Mouse (Mus musculus) MEL-GATA-1-ER (cell line): Measurements from ENCODE around the gene Prpf40a.
A peak's percentile ranks its signal among the peaks of the same experiment; 100 is the strongest.

Source experiments
- DNase-seq: peaks from one replicate; pipeline ENCODE4 v3.0.0-alpha.2; 2012; ENCODE audit warnings: low read depth; ENCODE audit errors: extremely low read depth

The Prpf40a gene

DNA sequence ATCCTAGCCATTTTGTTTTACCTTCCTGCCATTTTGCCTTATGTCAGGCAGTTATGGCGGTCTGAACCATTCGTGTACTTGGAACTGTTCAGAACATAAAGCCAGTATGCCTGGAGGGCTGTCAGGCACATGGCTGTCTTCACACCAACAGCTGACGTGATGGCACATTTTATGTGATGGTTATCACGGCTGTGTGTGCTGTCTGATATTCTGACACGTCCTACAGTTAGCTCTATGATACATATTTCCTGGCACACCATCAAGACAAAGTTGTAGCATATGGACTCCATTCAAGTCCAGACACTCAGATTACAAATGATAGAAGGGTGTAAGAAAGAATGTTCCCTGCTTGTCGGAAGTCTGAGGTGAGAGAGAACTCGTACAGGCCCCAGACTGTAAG lies 85.0 kb downstream of the Prpf40a start:
- no peak for DNase-seq

DNA sequence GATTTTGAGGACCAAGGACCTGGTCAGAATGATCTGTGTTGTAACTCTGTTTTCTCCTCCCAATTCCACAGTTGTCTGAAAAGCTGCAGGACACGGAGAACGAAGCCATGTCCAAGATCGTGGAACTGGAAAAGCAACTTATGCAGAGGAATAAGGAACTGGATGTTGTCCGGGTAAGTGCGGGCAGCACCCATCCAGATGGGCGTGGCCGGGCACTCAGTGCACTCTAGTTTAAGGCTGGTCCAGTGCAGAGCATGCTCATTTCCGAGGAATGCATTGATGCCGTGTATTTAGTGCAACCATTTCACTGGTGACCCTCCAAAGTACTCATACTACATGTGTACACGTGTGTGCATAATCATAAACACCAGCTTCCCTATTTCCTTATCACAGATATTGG lies 85.7 kb downstream of the Prpf40a start:
- DNase-seq, result no peak

DNA sequence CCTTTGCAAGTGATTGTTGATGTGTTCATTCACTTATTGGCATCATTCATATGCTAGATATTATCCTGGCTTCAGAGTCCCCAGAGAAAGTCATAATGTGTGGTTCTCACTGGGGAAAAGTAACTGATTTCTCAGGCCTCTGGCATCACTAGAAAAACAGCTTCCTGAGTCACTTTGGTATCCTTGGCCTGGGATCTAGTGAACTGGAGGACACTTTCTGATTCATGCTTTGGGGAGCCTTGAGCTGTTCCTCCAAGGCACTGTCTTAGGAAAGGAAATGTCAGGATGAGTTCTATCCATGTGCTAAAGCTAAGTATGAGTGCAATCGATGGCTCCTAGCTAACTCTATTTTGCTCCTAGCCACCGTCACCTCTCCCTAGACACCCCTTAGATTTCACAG lies 88.2 kb downstream of the Prpf40a start:
- no peak for DNase-seq

DNA sequence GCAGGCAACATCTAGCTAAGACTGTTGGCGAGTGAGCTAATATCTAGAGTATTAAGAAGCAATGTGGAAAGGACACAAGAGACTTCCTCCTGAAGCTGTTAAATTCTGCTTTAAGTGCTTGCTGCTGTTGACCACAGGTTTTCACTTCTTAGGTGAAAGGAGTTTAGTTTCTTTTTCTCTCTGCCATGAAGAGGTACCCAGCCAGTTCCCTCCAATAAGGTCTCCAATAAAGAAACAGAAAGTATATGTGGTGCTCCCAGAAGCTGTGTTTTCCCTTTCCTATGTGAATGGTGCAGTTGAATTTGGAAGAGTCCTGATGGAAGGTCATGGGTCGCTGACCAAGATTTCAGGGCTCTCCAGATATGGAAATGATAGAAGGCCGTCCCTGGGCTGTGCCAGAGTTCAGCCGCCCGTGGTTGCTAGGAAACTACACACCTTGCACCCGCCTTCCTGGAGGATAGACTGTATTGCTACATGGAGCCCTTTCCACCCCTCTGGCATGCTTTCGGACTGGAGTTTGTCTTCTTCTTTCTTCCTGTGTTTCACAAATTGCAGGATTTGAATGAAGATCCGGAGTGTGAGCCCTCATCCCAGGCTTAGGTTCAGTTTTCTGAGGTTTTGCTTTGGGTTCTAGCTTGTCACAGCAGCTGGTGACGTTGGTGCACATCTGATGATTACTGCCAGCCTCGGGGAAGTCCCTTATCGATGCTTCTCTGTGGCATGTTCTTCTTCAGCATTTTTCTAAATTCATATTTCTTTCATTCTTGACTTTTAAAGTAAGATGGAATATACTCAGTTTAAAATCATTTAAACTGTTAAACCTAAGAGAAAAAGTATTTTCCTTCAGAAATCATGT lies 89.0 kb downstream of the Prpf40a start:
- no peak for DNase-seq

DNA sequence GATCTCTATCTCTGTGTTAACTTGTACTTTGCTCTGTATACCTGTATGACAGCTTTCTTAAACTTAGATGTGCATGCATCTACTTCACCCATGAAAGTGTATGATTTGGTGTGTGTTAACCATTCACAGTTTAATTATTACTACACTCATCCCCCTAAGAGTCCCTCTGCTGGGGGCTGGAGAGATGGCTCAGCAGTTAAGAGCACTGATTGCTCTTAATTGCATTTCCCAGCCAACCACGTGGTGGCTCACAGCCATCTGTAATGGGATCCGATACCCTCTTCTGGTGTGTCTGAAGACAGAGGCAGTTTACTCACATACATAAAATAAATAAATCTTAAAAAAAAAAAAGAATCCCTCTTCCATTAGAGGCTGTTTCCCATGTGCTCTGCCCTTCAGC lies 91.0 kb downstream of the Prpf40a start:
- no peak for DNase-seq

DNA sequence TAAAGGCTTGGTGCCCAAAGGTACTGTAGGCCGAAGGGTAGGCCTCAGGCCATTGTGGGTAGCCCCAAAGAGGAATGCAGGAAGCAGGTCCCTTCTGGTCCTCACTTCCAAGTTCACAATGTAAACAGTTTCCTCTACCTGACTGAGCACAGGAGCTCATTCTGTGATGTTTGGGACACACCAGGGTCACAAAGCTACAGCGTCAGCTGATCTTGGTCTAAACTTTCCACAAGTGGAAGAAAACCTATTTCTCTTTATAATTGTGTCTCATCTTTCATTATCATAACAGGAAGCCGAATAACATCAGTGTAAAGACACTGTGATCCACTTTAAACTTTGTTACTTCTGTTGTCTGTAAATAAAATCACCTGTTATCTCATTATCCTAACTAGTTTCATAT lies 95.6 kb downstream of the Prpf40a start:
- no peak for DNase-seq

DNA sequence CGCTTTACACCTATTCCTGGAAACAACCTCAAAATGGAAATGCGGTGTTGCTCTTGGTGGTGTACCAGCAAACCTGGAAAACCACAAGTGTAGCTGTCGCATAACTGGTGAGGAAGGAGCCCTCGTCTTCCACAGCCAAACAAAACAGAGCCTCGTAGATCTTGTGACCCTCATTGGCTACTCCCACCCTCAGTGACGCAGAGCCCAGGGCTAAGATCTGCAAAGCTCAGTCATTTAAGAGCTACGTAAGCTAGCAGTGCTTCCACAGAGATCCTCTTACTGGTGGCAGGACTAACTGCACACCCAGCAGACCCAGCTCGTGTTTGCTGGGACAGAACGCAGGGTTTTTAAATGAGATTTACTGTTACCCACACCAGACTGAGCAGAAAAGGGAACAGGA lies 96.1 kb downstream of the Prpf40a start:
- no peak for DNase-seq

DNA sequence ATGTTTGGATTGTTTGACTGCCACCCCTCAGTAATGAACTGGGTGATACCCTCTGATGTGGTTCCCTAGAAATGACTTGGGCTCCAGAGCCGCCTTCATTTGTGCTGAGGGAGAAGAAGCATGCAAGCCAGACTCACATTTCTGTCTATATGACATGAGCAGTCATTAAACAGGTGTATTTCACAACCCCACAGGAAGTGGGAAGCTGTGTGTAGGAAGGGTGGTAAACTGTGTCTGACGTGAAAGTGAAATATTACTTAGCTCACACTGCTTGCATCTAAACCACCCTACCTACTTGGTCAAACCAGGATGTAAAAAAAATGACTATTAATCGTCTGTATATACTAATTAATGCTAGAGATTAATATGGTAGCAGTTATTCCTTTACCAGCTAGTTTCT lies 102.3 kb downstream of the Prpf40a start:
- DNase-seq, result no peak

DNA sequence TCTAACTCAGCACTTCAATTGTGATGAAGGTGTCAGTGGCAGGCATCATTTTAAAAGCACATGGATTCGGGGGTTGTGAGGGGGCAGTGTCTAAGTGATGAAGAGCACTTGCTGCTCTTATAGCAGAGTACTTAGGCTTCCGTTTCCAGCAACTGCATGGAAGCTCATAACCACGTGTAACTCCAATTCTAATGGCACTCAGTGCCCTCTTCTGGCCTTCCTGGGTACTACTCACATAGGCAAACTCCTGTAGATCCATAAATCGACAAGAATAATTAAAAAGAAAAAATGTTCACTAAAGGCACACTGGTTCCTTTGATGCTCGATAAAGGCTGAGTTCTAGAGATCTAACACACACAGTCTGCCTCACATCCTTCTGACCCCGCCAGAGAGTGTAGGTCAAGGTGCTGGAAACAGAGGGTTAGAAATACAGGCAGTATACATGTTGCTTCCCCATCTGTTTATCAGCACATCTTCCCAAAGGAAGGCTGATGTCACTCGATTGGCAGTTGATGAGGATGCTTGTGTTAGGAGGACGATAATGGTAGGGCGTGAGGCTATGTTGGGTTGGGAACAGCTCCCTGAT lies 105.4 kb downstream of the Prpf40a start:
- DNase-seq, result peak; percentile 43
